Mouse (Mus musculus) cerebellum, adult 9-11 months (tissue): ENCODE data around the gene Ncam1.

Experiments
- DNase-seq: peaks from one replicate; pipeline ENCODE4 v3.0.0; 2022

Ncam1 gene

DNA sequence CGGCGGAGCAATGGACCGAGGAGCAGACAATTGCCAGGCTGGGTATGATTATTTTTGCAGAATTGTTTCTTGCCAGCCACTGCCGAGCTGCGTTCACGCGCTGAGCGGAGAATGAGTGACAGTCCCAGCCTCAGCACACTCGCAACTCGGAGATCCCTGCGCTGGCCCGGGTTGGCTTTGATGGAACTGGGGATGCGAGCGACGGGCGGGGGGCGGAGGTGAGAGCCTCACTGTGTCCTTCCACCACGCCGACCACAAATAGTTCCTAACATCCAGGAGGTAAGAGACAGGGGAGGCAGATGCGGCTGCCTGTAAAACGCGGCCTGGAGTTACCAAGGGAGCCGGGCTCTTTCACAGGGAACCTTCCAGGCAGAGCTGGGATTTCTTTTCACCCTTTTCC, at the start of gene Ncam1:
Ncam1 (minus strand) TSS at position 120 of the 400 bp plus-strand sequence.
- peak; percentile 95 for DNase-seq

DNA sequence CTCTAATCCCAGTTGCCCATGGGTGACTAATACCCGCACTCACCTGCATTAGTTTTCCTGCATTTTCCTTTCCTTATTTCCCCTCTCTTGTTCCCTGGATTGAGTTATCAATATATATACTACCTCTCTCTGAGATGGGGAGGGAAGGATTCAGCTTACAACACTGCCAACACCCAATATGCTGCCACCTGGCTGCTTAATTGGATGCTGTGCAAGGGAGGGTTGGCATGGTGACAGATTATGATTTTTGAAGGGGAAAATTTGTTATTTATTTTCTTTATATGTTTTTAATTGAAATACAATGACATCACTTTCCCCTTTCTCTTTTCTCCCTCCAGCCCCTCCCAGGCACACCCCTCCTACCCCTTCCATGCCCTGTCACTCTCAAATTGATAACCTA, 35.3 kb upstream of the Ncam1 start:
- DNase-seq: peak; percentile 4

DNA sequence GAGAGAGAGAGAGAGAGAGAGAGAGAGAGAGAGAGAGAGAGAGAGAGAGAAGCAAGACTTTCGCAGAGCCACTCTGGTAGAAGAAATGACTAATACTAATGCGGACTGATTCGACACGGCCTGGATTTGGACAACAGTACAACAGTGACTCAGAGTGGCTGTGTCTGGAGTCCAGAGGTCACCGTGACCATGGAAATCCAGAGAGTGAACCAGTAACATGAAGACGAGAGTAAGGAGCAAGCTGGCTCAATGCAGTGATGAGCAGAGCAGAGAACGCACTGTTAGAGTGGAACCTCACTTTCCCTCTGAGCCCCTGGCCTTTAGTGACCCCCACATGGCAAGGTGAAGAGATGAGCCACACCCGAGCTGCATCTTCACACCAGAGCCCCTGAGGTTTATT, 28.9 kb upstream of the Ncam1 start:
- no peak for DNase-seq

DNA sequence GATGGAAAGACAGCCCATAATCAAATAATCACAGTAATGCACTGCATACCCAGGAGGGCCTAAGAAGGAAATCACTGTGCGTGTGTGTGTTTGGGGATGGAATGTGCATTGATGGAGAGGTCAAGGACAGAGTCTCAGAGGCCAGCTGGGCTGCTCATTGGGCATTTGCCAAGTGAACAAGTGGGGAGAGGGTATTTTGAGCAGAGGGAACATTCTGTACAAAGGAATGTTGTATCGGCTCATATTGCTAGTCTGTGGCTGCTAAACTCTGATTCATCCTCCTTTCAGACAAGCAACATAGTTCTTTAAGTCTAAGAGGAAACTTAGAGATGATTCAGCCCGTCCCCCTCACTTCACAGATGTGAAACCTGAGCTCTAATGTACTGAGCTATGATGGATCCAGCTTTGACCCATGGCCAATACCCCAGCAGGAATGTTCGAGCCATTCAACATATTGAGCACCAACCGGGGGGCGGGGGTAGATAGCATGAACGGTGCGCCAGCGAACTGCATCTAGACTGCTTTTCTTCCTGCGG, 17.5 kb upstream of the Ncam1 start:
- DNase-seq: no peak

DNA sequence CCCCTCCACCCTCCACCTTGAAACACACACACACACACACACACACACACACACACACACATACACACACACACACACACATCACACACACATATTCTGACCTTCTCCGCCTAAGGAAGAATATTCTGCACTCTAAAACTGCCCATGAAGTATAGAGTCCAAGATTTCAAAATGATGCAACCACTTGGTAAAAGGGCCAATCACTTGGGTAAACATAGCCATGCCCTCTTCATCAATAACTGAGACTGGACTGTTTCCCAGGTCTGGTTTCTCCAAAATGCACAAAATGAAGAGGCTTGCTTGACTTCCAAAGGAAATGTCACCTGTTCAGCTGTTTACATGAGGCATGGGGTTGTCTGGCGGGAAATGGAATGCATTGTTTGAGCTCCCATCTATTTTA, 15.7 kb upstream of the Ncam1 start:
- DNase-seq: no peak

DNA sequence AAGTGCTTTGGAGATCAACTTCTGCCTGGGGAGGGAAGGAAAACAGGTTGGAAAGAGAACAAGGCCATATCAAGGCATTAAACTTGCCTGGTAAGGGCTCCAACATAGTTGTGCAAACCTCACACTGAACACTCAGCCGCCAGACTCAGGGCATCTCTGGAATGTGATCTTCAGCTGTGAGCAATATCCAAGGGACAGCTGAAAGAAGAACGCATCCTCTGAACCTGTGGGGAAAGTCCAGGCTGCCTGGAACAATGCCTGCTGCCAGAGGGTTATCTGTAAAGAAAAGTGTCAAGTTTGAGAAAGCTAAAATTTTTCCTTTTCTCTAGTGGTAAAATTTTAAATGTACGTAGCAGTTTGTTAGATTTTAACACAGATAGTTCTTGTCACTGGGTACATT, 4.5 kb upstream of the Ncam1 start:
- no peak for DNase-seq

DNA sequence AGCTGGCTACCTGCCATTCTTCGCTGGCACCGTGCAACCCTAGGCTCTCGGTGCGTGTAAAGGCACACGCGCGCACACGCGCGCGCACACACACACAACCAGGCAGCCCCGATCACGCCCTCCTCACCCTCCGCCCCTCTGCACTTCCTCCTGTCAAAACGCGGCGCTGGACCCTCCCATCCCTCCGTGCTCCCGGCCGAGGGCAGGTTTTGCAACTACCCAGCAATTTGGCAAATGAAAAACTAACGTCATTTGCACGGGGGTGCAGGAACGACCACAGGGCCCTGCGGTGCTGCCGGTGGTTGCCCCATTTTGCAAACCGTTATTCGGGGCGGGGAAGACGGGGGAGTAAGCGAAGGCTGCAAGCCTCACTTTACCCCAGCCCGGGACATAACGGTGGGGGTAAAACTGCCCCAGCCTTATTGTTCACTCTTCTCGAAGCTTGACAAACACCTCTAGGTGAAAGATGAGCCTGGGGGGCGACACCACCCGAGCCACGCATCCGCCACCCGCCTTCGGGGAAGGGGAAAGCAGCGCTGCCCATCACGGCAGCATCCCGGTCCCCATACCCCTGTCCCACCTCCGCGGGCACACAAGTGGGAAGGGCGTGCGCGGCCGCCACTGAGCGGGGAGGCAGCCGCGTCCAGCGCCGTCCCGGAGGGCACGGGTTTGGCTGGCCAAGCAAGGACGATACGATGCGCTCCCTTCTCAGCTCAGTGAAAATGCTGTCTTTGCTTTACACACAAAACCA, 729 bp downstream of the Ncam1 start:
- DNase-seq: peak; percentile 90

DNA sequence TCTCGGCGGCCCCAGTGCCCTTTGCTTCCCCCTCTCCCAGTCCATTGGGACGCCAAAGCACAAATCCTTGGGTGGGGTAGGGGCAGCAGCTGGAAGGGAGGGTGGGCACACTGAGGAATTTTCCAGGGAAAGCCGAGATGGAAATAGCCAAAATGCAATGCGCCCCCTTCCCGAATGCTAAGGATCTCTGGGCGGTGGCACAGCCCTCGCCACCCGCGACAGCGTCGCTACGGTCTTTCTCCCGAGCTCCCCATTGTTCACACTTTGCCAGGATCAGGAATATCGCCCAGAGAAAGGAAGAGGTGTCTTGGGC, 1.3 kb downstream of the Ncam1 start:
- no peak for DNase-seq

DNA sequence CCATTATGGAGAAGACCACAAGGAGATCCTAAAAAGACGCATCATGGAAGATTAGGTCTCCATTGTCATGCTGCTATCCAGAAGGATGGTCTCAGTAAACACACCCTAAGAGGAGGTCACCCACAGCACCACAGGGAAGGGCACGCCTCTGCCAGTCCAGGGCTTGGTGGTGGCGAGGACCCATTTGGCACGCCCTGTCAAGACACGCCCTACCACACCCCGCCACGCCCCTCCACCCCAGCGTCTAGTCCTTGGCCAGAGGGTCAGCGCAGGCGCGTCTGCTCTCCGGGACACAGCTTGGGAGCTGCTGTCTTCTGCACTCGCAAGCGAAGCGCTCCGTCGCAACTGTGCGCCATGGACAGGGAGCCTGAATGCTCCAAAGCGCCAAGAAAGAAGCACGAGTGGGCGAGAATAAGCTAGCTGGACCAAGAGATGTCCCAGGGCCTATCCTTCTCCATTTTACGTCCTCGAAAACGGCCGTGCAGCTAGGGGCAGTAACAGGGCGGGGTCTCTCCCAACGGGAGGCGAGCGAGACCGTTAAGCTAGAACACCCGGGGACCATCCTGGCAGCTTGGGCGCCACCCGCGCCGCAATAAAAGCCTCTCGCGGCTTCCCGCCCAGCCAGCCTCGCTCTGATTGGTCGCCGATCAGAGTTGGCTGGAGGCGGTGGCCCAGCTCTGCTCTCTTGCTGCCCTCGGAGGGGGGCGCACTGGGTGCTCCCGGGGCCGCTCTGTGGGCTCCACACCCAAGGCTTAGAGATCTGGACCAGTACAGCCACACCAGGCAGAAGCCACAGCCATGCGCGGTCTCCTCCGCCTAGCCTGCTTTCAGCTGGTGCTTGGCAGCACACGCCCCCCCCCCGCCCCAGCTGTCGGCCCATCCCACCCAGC, 1.9 kb downstream of the Ncam1 start:
- DNase-seq: peak; percentile 88

DNA sequence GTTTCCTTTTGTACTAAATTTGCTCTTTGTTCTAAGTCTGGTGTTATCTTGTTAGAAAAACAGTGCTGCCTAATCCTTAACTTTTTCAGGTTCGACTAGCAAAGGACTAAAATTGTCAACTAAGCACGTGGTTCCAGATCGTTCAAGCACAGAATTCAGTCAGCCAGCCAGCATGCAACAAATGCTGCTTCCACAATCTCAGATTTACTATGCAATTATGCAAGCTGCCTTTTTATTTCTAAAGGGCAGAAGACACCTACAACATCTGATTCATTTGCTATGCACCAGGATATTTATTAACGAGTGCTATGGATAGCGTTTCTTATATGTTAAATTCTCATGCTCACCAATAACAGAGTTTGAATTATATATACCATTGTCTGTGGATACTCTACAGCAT, 2.8 kb downstream of the Ncam1 start:
- no peak for DNase-seq

DNA sequence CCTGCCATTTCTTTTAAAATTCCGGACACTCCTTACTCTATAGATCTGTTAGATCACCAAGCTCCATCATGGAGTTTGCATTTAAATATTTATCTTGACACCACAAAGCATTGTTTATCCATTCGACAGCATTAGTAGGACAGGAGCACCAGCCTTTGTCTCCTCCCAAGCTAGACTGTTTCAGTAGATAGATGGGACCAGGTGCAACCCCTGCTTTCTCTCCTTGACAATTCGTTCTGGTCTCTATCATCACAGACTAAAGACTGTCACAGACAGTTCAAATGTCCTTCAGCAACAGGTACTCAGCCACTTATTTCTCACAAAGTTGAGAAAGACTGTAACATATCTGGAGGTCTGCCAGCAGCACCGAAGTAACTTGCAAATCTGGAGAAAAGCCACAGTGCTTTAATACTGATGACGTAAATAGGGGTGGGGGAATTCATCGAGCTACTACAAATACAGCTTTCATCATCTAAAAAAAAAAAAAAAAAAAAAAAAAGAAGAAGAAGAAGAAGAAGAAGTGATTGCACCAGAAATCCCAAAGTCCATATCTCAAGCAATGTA, 4.7 kb downstream of the Ncam1 start:
- DNase-seq: no peak

DNA sequence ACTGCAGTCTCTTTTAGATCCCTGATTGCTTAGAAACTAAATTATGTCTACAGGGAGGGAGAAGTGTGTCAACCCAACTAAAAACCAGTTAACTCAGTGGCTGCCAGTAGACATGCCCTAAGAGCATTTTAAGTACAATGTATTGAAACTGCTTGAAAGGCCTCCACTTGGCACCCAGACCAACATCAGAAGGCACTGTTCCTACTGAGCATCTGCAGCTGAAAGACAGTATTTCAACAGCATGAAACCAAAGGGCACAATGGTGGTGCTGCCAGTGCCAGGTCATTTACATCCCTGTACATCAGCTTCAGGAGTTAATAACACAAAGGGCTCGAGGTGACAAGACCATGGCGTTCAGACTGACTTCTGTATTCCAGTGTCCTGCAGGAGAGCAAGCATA, 5.5 kb downstream of the Ncam1 start:
- no peak for DNase-seq

DNA sequence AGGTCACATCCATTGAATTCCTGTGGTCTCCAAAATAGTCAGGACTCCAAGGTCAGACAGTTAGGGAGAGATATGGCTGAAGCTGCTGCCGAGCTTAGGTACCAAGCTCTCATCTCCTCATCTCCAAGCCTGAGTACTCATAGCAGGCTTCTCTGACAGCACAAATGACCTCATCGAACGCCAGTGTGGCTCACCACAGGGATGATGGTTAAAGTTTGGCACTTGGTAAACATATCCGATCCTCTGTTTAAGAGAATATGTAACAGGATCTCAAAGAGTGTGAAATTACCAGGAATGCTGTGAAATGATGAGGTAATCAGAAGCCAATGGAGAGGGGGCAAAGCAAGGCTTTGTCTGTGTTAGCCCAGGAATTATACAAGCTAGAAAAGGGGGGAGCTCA, 6.1 kb downstream of the Ncam1 start:
- DNase-seq: no peak

DNA sequence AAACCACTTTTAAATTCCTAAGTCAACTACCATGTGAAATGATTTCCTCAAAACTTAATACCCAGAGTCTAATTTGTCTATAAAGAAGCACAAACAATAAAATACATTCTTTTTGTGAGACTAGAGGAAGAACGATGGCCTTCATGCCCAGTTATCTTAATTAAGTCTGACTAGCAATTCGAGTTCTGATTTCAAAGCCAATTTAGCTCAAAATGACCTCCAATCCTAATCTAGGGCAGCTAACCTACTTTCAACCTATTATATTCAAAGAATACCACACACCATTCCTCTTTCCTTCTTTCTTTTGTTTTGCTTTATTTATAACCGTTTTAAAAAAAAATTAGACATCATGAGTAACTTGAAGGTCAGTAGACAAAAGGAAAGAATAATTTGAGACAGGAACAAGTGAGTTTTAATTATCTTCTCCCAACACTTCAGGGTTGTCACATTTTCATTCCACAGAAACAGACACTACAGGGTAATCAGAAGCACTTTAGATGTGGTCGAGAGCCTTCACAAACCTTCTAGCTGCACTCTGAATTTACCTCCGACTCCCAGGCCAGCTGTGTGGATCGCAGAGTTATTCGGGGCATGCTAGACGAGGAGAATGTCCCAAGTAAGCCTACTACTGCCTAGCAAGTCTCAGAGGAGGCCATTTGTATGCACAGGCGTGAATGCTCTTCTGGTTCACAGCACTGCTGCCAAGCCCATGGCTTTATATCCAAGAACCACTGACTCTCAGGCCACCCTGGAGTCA, 17.5 kb downstream of the Ncam1 start:
- no peak for DNase-seq

DNA sequence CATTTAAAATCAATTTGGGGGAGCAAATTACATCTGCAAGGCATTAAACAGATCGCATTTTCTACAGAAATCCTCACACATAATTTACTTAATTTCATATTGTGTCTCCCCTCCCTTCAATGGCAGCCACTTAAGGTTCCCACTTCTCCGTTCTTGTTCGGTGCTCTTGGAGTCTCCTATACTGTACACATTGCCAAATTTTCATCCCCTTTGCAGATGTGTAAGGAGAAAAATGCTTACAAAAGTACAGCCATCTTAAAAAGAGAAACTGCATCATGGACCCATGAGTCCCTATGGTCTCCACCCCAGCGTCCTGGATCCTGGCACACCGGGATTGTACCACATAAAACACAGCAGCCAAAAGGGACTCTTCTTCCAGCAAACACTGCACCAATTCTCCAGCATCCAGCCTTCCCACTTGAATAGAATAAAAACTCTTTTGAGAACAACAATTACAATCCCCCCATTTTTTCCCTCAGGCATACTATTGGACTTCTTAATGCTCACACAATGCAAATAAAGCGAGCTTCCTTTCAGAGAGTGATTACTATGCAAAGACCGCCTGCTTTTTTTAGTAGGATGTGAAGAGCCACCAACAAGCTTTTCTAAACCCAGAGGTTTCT, 21.6 kb downstream of the Ncam1 start:
- no peak for DNase-seq

DNA sequence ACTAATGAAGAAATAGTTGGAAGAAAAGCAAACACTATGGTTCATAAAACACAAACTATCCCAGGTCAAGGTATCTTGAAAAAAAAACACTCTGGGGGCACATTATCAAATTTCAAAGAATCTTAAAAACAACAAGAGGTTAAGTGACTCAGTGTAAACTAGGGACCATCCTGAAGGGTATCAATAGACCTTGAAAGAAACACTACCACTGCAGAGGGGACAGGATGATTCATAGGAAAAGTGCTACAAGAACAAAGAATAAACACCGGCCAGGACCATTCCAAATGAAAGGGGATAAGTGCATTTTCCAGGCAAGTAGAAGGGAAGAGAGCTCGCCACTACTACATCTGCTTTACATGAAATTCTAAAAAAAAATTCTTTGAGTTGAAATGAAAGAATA, 32.1 kb downstream of the Ncam1 start:
- DNase-seq: no peak

DNA sequence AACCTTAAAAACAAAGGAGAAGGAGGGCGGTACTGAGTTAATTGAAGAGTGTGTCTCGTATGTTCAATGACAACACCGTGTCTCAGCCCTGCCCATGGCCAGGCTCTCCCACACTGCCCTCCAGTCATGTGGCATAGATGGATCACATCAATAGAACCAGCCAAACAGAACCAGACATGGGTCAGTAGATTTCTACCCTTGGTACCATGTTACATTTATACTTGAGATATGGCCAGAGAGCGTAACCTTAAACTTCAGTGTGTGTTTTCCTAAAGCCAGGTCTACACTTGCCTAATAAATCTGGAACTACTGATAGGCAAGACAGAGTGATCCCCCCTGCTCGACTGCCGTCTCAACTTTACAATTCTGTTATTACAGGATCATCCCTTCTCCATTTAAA, 38.2 kb downstream of the Ncam1 start:
- no peak for DNase-seq

DNA sequence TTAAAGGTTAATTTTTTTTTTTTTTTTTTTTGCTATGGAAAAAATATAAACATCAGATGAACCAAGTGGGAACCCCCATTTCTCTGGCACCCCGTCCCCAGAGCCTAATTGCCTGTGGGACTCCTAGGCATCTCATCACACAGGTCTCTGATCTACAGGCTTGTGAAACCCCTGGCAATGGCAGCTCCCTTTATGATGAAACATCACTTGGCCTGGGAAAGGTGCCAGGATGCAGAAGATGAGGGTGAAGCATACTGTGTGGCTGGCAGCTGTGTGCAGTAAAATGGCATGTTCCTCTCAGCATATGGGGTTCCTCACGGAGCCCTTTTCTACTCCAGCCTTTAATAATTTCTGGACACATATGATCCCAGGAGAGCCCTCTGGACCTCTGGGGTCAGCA, 40.3 kb downstream of the Ncam1 start:
- peak; percentile 81 for DNase-seq

DNA sequence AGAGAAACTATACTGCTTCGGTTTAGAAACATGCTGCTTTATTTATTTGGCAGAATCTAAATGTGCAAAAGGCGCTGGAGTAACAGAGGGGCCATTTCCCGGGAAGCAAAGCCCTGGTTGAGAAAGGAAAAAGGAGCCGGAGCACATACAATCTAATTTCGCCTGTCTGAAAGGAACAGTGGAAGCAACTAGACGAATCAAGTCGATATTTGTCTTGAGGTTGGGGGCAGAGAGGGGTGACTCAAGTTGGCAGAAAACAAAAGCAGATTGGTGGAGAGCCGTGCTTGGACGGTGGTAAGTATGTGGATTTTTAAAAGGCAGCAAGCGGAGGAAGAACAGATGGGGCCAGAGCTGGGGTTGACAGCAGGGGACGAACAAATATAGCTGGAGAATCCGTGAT, 40.7 kb downstream of the Ncam1 start:
- DNase-seq: peak; percentile 91

DNA sequence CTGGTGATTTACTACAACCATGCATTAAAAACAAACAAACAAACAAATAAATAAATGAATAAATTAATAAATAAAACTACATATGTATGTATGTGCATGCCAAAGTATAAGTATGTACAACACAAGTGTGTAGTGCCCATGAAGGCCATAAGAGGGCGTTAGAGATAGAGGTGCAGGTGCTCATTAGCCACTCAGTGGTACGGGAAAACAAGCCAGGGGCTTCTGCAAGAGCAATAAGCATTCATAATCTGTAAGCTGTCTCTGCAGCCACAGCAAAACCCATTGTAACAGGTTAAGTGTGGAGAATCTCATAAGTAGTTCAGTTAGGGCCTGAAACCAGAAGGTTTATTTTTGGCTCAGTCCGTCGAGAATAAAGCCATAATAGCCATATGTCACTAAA, 41.1 kb downstream of the Ncam1 start:
- DNase-seq: peak; percentile 60

DNA sequence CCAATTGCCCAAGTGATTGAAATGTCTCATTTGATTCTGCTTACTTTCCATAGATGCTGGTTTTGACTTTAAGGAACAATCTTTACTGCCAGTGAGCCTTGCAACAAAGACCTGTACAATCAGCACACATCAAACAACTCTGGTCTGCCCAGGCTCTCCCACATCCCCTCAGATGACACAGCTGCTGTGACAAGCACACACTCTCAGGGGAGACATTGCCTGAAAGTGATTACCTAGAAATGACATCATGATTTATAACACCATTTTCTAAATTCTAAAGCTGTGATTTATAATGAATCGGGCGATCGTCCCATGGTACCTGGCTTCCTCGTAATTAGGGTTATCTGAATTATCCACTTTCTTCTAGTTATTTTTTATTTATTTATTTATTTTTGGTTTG, 42.0 kb downstream of the Ncam1 start:
- DNase-seq: no peak

DNA sequence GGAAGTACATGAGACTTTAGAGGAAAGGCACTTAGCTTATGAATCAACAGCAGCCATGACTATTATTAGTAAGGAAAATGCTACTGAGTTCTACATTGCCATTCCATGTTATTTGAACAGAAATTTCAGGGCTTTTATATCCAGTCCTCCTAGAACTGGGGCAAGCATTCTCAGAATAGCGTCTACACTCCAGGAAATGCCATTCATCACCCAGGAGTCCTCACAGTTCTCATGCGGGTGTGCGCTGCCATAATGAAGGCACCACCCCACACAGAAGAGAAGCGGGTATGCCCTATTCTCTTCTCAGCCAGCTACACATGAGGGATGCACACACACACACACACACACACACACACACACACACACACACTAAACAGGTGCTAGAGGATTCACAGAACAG, 43.5 kb downstream of the Ncam1 start:
- DNase-seq: no peak

DNA sequence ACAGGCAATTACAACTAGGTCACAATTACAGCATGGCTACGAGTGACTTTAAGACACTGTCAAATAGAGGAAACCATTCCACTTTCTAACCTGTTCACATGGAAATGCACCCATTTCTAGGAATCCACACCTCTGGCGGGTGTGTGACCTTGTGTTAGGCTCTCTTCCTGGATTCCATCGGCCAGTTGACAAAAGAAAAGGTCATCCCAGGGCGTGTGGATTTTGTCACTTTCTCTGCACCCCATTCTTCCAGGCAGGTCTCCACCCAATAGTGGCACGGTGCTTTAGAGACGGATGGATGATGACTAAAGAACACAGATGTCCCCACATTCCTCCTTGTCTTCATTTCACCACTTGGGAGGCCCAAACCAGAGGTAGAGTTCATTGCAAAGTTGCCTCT, 47.3 kb downstream of the Ncam1 start:
- DNase-seq: no peak
